Mouse (Mus musculus): Measurements from ENCODE around the gene Mpig6b. TPM values are rescaled to one million over a fixed set of nuclear protein-coding genes. Genes with fewer than 3 reads are reported as not detected.

Gene Mpig6b
- polyA plus RNA-seq, 1 experiment from 2014 or later, result 4.1 TPM

DNA sequence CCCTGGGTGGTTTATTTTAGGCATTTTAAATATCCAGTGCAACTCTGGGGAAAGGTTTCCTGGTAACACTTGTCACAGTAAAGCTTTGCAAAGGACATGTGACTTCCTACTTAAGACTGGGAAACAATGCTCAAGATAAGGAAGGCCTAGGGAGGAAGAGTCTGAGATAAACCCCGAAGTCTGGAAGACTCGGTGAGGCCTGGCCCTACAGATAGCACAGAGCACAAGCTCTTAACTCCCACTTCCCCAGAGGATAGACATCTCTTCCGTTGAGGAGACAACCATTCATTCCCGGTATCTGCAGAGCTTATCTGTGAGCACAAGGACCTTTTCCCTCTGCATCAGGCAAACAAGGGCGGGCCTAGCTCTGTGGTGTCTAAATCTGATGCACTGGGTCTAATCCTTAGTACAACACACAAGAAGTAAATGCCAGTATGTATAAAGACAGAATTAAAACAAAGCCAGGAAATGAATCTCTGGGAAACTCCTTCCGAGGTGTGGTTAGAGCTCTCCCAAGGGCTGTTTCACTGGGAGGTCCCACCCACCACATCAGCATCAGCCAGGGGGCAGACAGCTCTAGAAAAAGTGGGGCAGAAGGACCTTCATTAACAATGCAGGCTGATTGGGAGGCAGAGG is 44.0 kb downstream of the Mpig6b start:
- Histone ChIP-seq H3K4me1 (replicated peaks) (peaks cover 60% of the 10 kb centered on the region), H3K9ac (peak overlapping the region; percentile 47; the same call in 1 of the 2 replicates), H3K36me3 (peaks cover 5% of the 10 kb centered on the region), H3K9me3 (replicated peaks) (no peaks in the 10 kb centered on the region), H3K4me2 (peak overlapping the region; percentile 56), H3K4me3 (replicated peaks) (peak overlapping the region; percentile 29; the same call in 1 of the 2 replicates), H3K27ac (peak overlapping the region; percentile 80), H3K27me3 (no peaks in the 10 kb centered on the region)
- ATAC-seq (ENCODE audit: low read depth) (peak; percentile 91), DNase-seq (peak; percentile 75)
- WGBS (ENCODE audit: insufficient replicate concordance), result 6% methylated on average over 6 of the region's 6 CpGs

DNA sequence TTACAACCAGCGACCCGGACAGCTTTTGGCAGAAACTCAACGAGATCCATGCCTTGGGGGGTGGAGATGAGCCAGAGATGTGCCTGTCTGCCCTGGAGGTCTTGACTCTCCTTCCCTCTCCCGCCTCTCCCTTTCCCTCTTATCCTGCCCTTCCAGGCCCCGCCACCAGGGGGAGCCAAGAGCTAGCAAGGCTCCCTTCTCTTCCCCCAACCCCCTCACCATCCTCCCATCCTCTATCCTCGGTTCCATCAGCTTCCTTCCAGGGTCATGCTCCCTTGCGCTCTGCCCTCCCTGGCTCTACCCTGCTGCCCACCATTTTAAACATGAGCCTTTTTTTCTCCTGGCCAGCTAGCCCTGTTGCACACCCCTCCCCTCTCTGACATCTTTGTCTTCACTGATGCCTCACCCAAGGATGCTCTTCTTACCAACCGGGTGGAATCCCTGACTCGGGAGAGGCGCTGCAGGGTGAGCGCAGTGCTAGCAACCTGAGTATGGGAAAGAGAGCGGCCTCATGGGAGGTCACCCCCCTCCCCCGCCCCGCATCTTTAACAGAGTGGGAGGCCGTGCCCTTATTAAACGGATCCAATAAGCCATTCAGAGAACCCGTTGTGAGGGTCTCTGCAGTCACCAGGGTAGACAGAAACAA is 44.7 kb downstream of the Mpig6b start:
- peaks cover 65% of the 10 kb centered on the region for H3K4me1 ChIP-seq (replicated peaks)
- H3K9me3 ChIP-seq (replicated peaks), result no peaks in the 10 kb centered on the region
- WGBS (ENCODE audit: insufficient replicate concordance), result 3% methylated on average over 17 of the region's 17 CpGs
- peak overlapping the region; percentile 29; the same call in 1 of the 2 replicates for H3K4me3 ChIP-seq (replicated peaks)
- peak overlapping the region; percentile 56 for H3K4me2 ChIP-seq
- H3K36me3 ChIP-seq, result peaks cover 12% of the 10 kb centered on the region
- DNase-seq, result peak; percentile 78
- ATAC-seq (ENCODE audit: low read depth), result peak; percentile 19
- peak overlapping the region; percentile 80 for H3K27ac ChIP-seq
- peak overlapping the region; percentile 47; the same call in 1 of the 2 replicates for H3K9ac ChIP-seq
- H3K27me3 ChIP-seq, result no peaks in the 10 kb centered on the region

DNA sequence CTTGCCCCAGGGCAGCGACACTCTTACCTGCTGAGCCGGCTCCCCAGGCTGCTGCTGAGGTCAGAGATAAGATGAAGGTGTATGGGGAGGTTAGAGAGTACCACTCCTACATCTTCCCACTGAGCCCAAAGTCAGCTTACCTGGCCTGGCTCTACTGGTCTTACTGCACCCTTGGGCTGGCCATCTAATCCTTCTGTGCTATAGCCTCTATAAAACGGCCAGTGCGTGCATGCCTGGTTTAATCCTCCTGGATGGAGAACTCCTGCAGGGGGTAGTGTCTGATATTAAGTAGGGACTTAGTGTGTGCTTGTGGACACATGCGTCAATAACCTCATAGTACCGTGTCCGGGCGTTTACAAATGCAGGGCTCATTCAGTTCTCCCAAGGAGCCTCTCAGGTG is 45.4 kb downstream of the Mpig6b start:
- H3K4me1 ChIP-seq (replicated peaks), result peaks cover 65% of the 10 kb centered on the region

DNA sequence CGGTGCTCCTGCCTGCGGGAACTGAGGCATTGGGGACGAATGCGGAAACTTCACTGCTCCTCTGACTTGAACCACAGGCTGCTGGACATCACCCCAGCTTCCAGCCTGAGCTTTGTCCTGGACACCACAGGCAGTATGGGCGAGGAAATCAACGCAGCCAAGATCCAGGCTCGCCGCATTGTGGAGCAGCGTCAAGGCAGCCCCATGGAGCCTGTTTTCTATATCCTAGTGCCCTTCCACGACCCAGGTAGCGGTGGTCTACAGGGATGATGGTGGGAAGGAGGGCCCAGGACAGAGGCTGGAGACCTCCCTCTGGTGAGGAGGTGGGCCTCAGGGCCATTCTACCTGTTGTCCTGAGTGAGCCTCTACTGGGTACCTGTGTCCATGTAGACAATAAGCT is 46.1 kb downstream of the Mpig6b start:
- no peak overlapping the region for H3K4me3 ChIP-seq (replicated peaks)
- no peak overlapping the region for H3K4me2 ChIP-seq
- 79% methylated on average over 11 of the region's 11 CpGs for WGBS (ENCODE audit: insufficient replicate concordance)
- no peaks in the 10 kb centered on the region for H3K9me3 ChIP-seq (replicated peaks)
- no peak overlapping the region for H3K27ac ChIP-seq
- DNase-seq (no peak), ATAC-seq (ENCODE audit: low read depth) (no peak)
- peaks cover 26% of the 10 kb centered on the region for H3K36me3 ChIP-seq
- peaks cover 60% of the 10 kb centered on the region for H3K4me1 ChIP-seq (replicated peaks)
- H3K9ac ChIP-seq, result no peak overlapping the region
- no peaks in the 10 kb centered on the region for H3K27me3 ChIP-seq

More for the DNA sequence above, 45.4 kb downstream of the Mpig6b start:
- H3K4me3 ChIP-seq (replicated peaks), result no peak overlapping the region
- WGBS (ENCODE audit: insufficient replicate concordance), result 81% methylated on average over 8 of the region's 8 CpGs
- ATAC-seq (ENCODE audit: low read depth) (no peak), DNase-seq (no peak)
- no peaks in the 10 kb centered on the region for H3K9me3 ChIP-seq (replicated peaks)
- peaks cover 19% of the 10 kb centered on the region for H3K36me3 ChIP-seq
- H3K27me3 ChIP-seq, result no peaks in the 10 kb centered on the region
- no peak overlapping the region for H3K9ac ChIP-seq
- H3K4me2 ChIP-seq, result no peak overlapping the region
- no peak overlapping the region for H3K27ac ChIP-seq

DNA sequence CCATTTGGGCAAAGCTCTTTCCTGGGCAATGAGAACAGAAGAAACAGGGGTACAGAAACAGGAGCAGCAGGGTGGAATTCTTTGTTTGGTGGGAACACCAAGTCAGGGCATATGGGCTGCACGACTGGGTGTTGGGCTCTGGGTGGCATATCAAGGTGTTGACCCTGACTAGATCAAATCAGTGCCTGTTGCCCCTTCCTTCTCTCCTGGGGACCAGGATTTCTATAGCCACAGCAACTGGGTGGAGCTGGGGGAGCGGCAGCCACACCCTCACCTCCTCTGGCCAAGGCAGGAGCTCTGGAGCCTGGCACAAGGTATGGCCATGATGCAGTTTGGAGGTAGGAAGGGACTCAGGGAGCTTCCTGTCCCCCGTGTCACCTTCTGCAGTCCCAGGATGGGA is 47.8 kb downstream of the Mpig6b start:
- H3K4me1 ChIP-seq (replicated peaks), result peaks cover 46% of the 10 kb centered on the region
- no peak overlapping the region for H3K4me3 ChIP-seq (replicated peaks)
- H3K9me3 ChIP-seq (replicated peaks), result no peaks in the 10 kb centered on the region
- DNase-seq (no peak), ATAC-seq (ENCODE audit: low read depth) (no peak)
- no peaks in the 10 kb centered on the region for H3K27me3 ChIP-seq
- 61% methylated on average over 3 of the region's 3 CpGs for WGBS (ENCODE audit: insufficient replicate concordance)
- H3K27ac ChIP-seq, result no peak overlapping the region
- no peak overlapping the region for H3K4me2 ChIP-seq
- H3K36me3 ChIP-seq, result peaks cover 43% of the 10 kb centered on the region
- H3K9ac ChIP-seq, result no peak overlapping the region

DNA sequence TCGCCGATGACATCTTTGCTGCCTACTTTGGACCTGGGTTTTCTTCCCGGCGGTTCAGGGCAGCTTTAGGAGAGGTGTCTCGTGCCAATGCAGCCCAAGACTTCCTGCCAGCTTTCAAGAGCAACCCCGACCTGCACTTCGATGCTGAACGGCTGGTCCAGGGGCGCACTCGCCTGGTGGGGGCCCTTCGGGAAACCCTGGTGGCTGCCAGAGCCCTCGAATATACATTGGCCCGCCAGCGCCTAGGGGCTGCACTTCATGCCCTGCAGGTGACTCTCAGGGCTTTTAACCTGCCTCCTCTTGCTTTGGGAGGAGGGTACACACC is 48.3 kb downstream of the Mpig6b start:
- Histone ChIP-seq H3K4me3 (replicated peaks) (no peak overlapping the region), H3K4me1 (replicated peaks) (peaks cover 41% of the 10 kb centered on the region), H3K4me2 (no peak overlapping the region), H3K9ac (no peak overlapping the region), H3K36me3 (peaks cover 48% of the 10 kb centered on the region), H3K27me3 (no peaks in the 10 kb centered on the region), H3K27ac (no peak overlapping the region), H3K9me3 (replicated peaks) (no peaks in the 10 kb centered on the region)
- ATAC-seq (ENCODE audit: low read depth) (no peak), DNase-seq (no peak)
- WGBS (ENCODE audit: insufficient replicate concordance), result 72% methylated on average over 14 of the region's 14 CpGs

GRCm38 (mm10) chr17:35016791-35017705 is 48.9 kb downstream of the Mpig6b start:
- H3K36me3 ChIP-seq, result peaks cover 54% of the 10 kb centered on the region
- H3K27me3 ChIP-seq, result no peaks in the 10 kb centered on the region
- peaks cover 35% of the 10 kb centered on the region for H3K4me1 ChIP-seq (replicated peaks)
- WGBS (ENCODE audit: insufficient replicate concordance), result 72% methylated on average over 10 of the region's 10 CpGs
- DNase-seq, result no peak
- no peaks in the 10 kb centered on the region for H3K9me3 ChIP-seq (replicated peaks)
- ATAC-seq (ENCODE audit: low read depth), result 0 out of 2 replicates have a peak, but pooled peaks have one; percentile 10
- no peak overlapping the region for H3K4me2 ChIP-seq
- peak overlapping the region; percentile 47; the same call in 1 of the 2 replicates for H3K27ac ChIP-seq
- no peak overlapping the region for H3K4me3 ChIP-seq (replicated peaks)
- H3K9ac ChIP-seq, result no peak overlapping the region

GRCm38 (mm10) chr17:35016376-35016775 is 49.6 kb downstream of the Mpig6b start, which contains the start of gene Vwa7:
Gene Vwa7, plus strand, starts transcription at chr17:35016579.
- no peaks in the 10 kb centered on the region for H3K9me3 ChIP-seq (replicated peaks)
- no peak within 1 kb of the TSS for H3K4me3 ChIP-seq (replicated peaks)
- ATAC-seq (ENCODE audit: low read depth) (no peak), DNase-seq (no peak)
- peaks cover 61% of the 10 kb centered on the region for H3K36me3 ChIP-seq
- peaks cover 28% of the 10 kb centered on the region for H3K4me1 ChIP-seq (replicated peaks)
- no peaks in the 10 kb centered on the region for H3K27me3 ChIP-seq
- peak within 1 kb of the TSS; percentile 47 for H3K27ac ChIP-seq
- H3K9ac ChIP-seq, result no peak within 1 kb of the TSS
- no peak within 1 kb of the TSS for H3K4me2 ChIP-seq
- WGBS (ENCODE audit: insufficient replicate concordance), result 80% methylated on average over 12 of the region's 12 CpGs

DNA sequence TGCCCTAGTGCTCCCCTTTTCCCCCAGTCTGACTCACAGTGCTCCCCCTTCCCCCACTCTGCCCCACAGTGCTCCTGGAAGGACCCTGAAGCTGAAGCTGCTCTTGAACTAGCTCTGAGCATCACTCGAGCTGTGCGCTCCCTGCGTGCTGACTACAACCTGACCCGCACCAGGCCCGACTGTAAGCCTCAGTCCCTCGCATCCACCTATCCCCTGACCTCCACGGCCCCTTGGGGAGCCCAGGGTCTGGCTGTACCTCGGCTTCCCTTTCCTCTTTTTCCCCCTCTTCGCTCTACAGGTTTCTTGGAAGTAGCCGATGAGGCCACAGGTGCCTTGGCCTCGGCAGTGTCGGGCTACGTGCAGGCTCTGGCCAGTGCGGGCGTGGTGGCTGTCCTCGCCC is 50.7 kb downstream of the Mpig6b start:
- no peak for DNase-seq
- H3K27ac ChIP-seq, result no peak overlapping the region
- H3K36me3 ChIP-seq, result peaks cover 72% of the 10 kb centered on the region
- no peak overlapping the region for H3K4me3 ChIP-seq (replicated peaks)
- H3K4me2 ChIP-seq, result no peak overlapping the region
- no peaks in the 10 kb centered on the region for H3K9me3 ChIP-seq (replicated peaks)
- H3K27me3 ChIP-seq, result no peaks in the 10 kb centered on the region
- H3K9ac ChIP-seq, result no peak overlapping the region
- no peak for ATAC-seq (ENCODE audit: low read depth)
- 89% methylated on average over 16 of the region's 16 CpGs for WGBS (ENCODE audit: insufficient replicate concordance)
- H3K4me1 ChIP-seq (replicated peaks), result peaks cover 20% of the 10 kb centered on the region

DNA sequence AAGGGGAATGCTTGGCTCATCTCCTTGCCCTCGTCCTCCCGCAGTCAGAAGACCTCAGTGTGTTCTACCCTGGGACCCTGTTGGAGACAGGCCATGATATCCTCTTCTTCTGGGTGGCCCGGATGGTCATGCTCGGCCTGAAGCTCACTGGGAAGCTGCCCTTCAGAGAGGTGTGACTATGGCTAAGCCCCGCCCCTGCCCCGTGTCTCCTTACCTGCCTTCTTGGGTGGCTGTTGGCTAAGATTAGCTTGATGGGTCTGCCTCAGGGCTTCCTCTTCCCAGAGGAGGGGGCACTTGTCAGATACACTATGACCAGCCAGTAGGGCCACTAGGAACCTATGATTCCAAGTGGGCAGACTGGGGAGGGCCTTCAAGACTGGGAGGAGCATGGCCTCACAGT is 52.8 kb downstream of the Mpig6b start:
- no peak overlapping the region for H3K4me3 ChIP-seq (replicated peaks)
- peaks cover 92% of the 10 kb centered on the region for H3K36me3 ChIP-seq
- no peaks in the 10 kb centered on the region for H3K27me3 ChIP-seq
- DNase-seq, result no peak
- ATAC-seq (ENCODE audit: low read depth), result no peak
- 75% methylated on average over 6 of the region's 6 CpGs for WGBS (ENCODE audit: insufficient replicate concordance)
- no peak overlapping the region for H3K9ac ChIP-seq
- H3K27ac ChIP-seq, result no peak overlapping the region
- no peaks in the 10 kb centered on the region for H3K9me3 ChIP-seq (replicated peaks)
- H3K4me1 ChIP-seq (replicated peaks), result peaks cover 20% of the 10 kb centered on the region
- no peak overlapping the region for H3K4me2 ChIP-seq

Measured in liver, embryonic 13.5 days (tissue).